Mouse (Mus musculus): ENCODE measurements around the gene Igdcc3. TPM values are rescaled to one million over a fixed set of nuclear protein-coding genes. Genes with fewer than 3 reads are reported as not detected.

Igdcc3 gene
- polyA plus RNA-seq, 1 experiment from 2014 or later, result 14.1 TPM

GRCm38 (mm10) chr9:65166386-65166785, 25.4 kb downstream of the Igdcc3 start:
- no peak overlapping the region for H3K4me2 ChIP-seq
- H3K4me3 ChIP-seq, result no peak overlapping the region
- ATAC-seq (replicated peaks), result no peak
- H3K27me3 ChIP-seq (replicated peaks), result no peaks in the 10 kb centered on the region
- WGBS, result 82% methylated on average over 9 of the region's 9 CpGs
- no peak overlapping the region for H3K9ac ChIP-seq
- no peaks in the 10 kb centered on the region for H3K36me3 ChIP-seq (replicated peaks)
- no peaks in the 10 kb centered on the region for H3K9me3 ChIP-seq
- H3K4me1 ChIP-seq, result peaks cover 25% of the 10 kb centered on the region
- no peak overlapping the region for H3K27ac ChIP-seq

DNA sequence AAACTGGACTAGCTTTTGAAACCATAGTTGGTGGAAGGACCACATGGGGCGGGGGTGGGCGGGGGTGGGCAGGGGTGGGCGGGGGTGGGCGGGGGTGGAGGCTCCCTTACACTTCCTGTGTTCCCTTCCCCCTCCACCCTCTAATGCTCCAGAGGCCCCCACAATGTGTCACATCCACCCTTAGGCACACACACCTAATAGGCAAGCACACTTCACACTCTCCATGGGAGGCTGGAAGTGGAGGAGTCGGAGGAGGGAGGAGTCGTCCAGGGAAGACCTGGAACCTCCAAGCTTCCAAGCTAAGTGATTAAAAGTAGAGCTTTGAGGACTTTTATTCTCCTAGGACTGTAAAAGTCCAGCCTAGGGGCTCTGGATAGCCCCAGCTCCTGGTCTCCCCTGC, 27.5 kb downstream of the Igdcc3 start:
- 59% methylated on average over 6 of the region's 6 CpGs for WGBS
- Histone ChIP-seq H3K4me3 (no peak overlapping the region), H3K4me2 (no peak overlapping the region), H3K9me3 (no peaks in the 10 kb centered on the region), H3K4me1 (0 out of 2 replicates have a peak, but pooled peaks cover 6% of the 10 kb centered on the region), H3K9ac (no peak overlapping the region), H3K27me3 (replicated peaks) (no peaks in the 10 kb centered on the region), H3K36me3 (replicated peaks) (no peaks in the 10 kb centered on the region), H3K27ac (no peak overlapping the region)
- ATAC-seq (replicated peaks), result no peak

DNA sequence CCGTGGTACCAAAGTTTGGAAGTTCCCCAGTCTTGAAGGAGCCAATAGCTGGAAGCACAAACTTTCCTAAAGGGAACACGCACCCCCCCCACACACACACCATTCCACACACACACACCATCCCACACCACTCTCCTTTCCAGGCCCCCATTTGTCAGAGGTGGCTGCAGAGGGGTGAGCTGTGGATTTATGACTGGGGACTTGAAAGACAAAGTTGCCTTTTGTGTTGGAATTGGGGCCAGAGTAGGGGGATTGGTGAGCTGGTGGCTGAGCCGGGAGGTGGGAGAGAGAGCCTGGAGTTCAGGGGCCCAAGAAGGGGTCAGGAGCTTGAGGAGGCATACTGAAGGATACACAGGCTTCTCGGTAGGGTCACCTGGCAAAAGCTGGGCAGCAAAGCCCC, 28.0 kb downstream of the Igdcc3 start:
- Histone ChIP-seq H3K9me3 (no peaks in the 10 kb centered on the region), H3K4me2 (no peak overlapping the region), H3K4me1 (0 out of 2 replicates have a peak, but pooled peaks cover 6% of the 10 kb centered on the region), H3K27me3 (replicated peaks) (no peaks in the 10 kb centered on the region), H3K36me3 (replicated peaks) (no peaks in the 10 kb centered on the region), H3K4me3 (no peak overlapping the region), H3K27ac (no peak overlapping the region), H3K9ac (no peak overlapping the region)
- WGBS, result 49% methylated on average over 4 of the region's 4 CpGs
- no peak for ATAC-seq (replicated peaks)

- H3K4me3 ChIP-seq, result no peak overlapping the region
- H3K27me3 ChIP-seq (replicated peaks), result no peaks in the 10 kb centered on the region
- H3K4me1 ChIP-seq, result peaks cover 34% of the 10 kb centered on the region
- no peak overlapping the region for H3K27ac ChIP-seq
- no peaks in the 10 kb centered on the region for H3K36me3 ChIP-seq (replicated peaks)
- H3K9me3 ChIP-seq, result no peaks in the 10 kb centered on the region
- WGBS, result 84% methylated on average over 9 of the region's 9 CpGs
- no peak for ATAC-seq (replicated peaks)
- H3K9ac ChIP-seq, result no peak overlapping the region
- H3K4me2 ChIP-seq, result no peak overlapping the region
These were observed 31.7 kb downstream of the Igdcc3 start for GRCm38 (mm10) chr9:65172654-65173053.

DNA sequence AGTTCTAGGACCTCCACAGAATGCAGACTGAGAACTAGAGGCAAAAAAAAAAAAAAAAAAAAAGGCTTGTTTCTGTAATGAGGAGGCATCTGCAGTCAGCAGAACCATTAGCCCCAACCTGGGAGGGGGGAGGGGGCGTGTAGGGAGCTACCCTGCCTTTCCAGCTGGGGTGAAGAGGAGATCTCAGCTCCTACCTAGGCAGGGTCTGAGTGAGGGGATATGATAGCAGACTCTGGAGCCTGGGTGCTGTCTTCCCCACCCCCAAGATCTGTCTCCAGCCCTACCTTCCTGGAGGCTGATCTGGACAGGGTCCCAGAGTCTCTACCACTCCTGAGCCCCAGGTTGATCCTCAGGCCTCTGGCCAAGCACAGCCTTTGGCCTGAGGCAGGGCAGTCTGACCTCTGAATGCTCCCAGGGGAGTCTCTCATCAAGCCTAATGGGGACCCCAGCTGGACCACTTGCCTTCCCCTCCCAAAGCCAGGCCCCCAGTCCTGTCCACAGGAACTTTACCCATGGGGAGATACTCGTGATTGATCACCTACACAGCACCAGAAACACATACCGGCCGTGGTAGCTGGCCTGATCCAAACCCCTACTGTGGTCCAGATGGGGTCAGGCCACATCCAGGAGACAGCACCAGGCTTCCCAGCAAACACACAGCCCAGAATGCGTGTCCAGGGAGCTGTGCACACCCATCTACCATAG, 34.4 kb downstream of the Igdcc3 start:
- Histone ChIP-seq H3K4me3 (no peak overlapping the region), H3K4me1 (peaks cover 55% of the 10 kb centered on the region), H3K27ac (peak overlapping the region; percentile 86), H3K4me2 (no peak overlapping the region), H3K36me3 (replicated peaks) (no peaks in the 10 kb centered on the region), H3K9ac (peak overlapping the region; percentile 6; the same call in 1 of the 2 replicates), H3K9me3 (no peaks in the 10 kb centered on the region), H3K27me3 (replicated peaks) (no peaks in the 10 kb centered on the region)
- WGBS, result 18% methylated on average over 5 of the region's 5 CpGs
- ATAC-seq (replicated peaks), result peak; percentile 24

- Histone ChIP-seq H3K27ac (peak overlapping the region; percentile 86), H3K9ac (peak overlapping the region; percentile 6; the same call in 1 of the 2 replicates), H3K36me3 (replicated peaks) (no peaks in the 10 kb centered on the region), H3K4me2 (no peak overlapping the region), H3K27me3 (replicated peaks) (no peaks in the 10 kb centered on the region), H3K4me1 (peaks cover 62% of the 10 kb centered on the region), H3K9me3 (no peaks in the 10 kb centered on the region), H3K4me3 (no peak overlapping the region)
- ATAC-seq (replicated peaks), result peak; percentile 69
- WGBS, result 9% methylated on average over 9 of the region's 9 CpGs
These were observed 35.2 kb downstream of the Igdcc3 start for GRCm38 (mm10) chr9:65175939-65176871.

- ATAC-seq (replicated peaks), result no peak
- 0 out of 2 replicates have a peak overlapping the region, but pooled peaks have one; percentile 8 for H3K9ac ChIP-seq
- peaks cover 62% of the 10 kb centered on the region for H3K4me1 ChIP-seq
- H3K27me3 ChIP-seq (replicated peaks), result no peaks in the 10 kb centered on the region
- 34% methylated on average over 3 of the region's 3 CpGs for WGBS
- H3K9me3 ChIP-seq, result no peaks in the 10 kb centered on the region
- 0 out of 2 replicates have a peak, but pooled peaks cover 4% of the 10 kb centered on the region for H3K36me3 ChIP-seq (replicated peaks)
- no peak overlapping the region for H3K4me3 ChIP-seq
- no peak overlapping the region for H3K4me2 ChIP-seq
- H3K27ac ChIP-seq, result peak overlapping the region; percentile 86
These were observed 36.5 kb downstream of the Igdcc3 start for GRCm38 (mm10) chr9:65177497-65177896.

- Histone ChIP-seq H3K4me1 (peaks cover 62% of the 10 kb centered on the region), H3K4me3 (no peak overlapping the region), H3K27ac (peak overlapping the region; percentile 86), H3K27me3 (replicated peaks) (no peaks in the 10 kb centered on the region), H3K36me3 (replicated peaks) (0 out of 2 replicates have a peak, but pooled peaks cover 6% of the 10 kb centered on the region), H3K9ac (0 out of 2 replicates have a peak overlapping the region, but pooled peaks have one; percentile 8), H3K4me2 (peak overlapping the region; percentile 26; the same call in 1 of the 2 replicates), H3K9me3 (no peaks in the 10 kb centered on the region)
- 35% methylated on average over 10 of the region's 10 CpGs for WGBS
- ATAC-seq (replicated peaks), result no peak
These were observed 36.9 kb downstream of the Igdcc3 start for GRCm38 (mm10) chr9:65177912-65178311.

- Histone ChIP-seq H3K4me2 (peak overlapping the region; percentile 26), H3K9me3 (no peaks in the 10 kb centered on the region), H3K36me3 (replicated peaks) (0 out of 2 replicates have a peak, but pooled peaks cover 7% of the 10 kb centered on the region), H3K27me3 (replicated peaks) (no peaks in the 10 kb centered on the region), H3K4me1 (peaks cover 62% of the 10 kb centered on the region), H3K27ac (peak overlapping the region; percentile 86), H3K4me3 (no peak overlapping the region), H3K9ac (peak overlapping the region; percentile 8; the same call in 1 of the 2 replicates)
- ATAC-seq (replicated peaks), result peak; percentile 66
- 6% methylated on average over 22 of the region's 22 CpGs for WGBS
These were observed 37.6 kb downstream of the Igdcc3 start for GRCm38 (mm10) chr9:65178336-65179213.

GRCm38 (mm10) chr9:65179817-65180624, 39.0 kb downstream of the Igdcc3 start:
- WGBS, result 24% methylated on average over 17 of the region's 17 CpGs
- peaks cover 13% of the 10 kb centered on the region; the same call in 1 of the 2 replicates for H3K36me3 ChIP-seq (replicated peaks)
- H3K27ac ChIP-seq, result peak overlapping the region; percentile 86
- peaks cover 61% of the 10 kb centered on the region for H3K4me1 ChIP-seq
- H3K4me3 ChIP-seq, result no peak overlapping the region
- H3K27me3 ChIP-seq (replicated peaks), result no peaks in the 10 kb centered on the region
- no peak overlapping the region; the same call in 1 of the 2 replicates for H3K9ac ChIP-seq
- peak overlapping the region; percentile 25 for H3K4me2 ChIP-seq
- no peaks in the 10 kb centered on the region for H3K9me3 ChIP-seq
- ATAC-seq (replicated peaks), result no peak

GRCm38 (mm10) chr9:65188599-65188998, 47.6 kb downstream of the Igdcc3 start:
- peak; percentile 63 for ATAC-seq (replicated peaks)
- WGBS, result 6% methylated on average over 3 of the region's 3 CpGs

More at GRCm38 (mm10) chr9:65188599-65188998, 47.6 kb downstream of the Igdcc3 start:
- H3K4me2 ChIP-seq, result no peak overlapping the region
- H3K4me3 ChIP-seq, result no peak overlapping the region
- H3K9me3 ChIP-seq, result no peaks in the 10 kb centered on the region
- no peaks in the 10 kb centered on the region for H3K27me3 ChIP-seq (replicated peaks)
- peaks cover 9% of the 10 kb centered on the region; the same call in 1 of the 2 replicates for H3K36me3 ChIP-seq (replicated peaks)
- H3K4me1 ChIP-seq, result peaks cover 6% of the 10 kb centered on the region
- no peak overlapping the region for H3K27ac ChIP-seq
- no peak overlapping the region for H3K9ac ChIP-seq

Data from midbrain, embryonic 15.5 days (tissue).